Mouse (Mus musculus): Measurements from ENCODE around the gene Vti1b.

DNA sequence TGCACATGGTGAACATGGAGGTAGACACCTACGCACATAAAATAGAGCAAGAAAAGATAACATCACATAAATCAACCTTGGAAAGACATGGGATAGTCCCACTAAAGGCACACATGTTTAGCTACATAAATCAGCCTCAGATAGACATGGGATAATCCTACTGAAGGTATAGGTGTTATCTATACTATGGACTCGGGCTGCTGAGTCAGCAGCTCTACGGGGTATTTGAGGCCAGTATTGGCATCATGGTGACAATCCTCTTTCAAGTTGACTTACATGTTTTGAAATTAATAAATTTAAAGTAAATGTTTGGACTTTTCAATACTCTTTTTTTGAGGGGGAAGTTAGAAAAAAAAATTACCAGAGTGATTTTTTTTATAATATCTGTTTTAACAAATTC lies 9.6 kb downstream of the Vti1b start:
- no peak for TF ChIP-seq POLR2A (IDR thresholded peaks at IDR 0.05; ENCODE audit: extremely low read depth, insufficient read depth, low read length)
- no peak for TF ChIP-seq CTCF (IDR thresholded peaks at IDR 0.05; ENCODE audit: extremely low read depth, insufficient read depth, low read length)

Data from cortical plate, adult 2 months (tissue).